Mouse (Mus musculus) ES-E14 (cell line): Measurements from ENCODE around the gene Sertad3.

Experiments
- CHD2 ChIP-seq: IDR thresholded peaks from 2 replicates; pipeline ENCODE4 v1.6.1; 2014; ENCODE audit warnings: mild to moderate bottlenecking, low read depth, low read length, inconsistent platforms
- ZNF384 ChIP-seq: IDR thresholded peaks from 2 replicates; pipeline ENCODE4 v1.6.1; 2012; ENCODE audit warnings: low read depth, low read length, inconsistent platforms

DNA sequence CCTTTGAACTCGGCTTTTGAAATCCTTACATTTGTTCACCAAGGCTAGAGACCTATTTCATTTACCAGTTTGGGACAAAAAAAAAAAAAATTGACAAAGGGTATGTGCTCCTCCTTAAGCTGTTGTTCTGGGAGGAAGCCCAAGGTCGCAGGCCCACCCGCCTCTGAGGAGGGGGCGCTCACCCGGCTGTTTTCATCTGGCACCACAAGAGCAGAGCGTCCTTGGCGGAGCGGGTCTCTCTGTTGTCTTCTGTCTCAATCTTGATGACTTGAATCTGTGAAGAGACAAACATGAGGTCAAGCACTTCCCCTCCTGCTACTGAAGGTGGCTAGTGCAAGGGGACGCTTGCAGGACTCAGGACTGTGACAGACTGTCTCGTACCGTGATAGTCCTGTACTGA is 45.6 kb upstream of the Sertad3 start:
- no peak for TF ChIP-seq CHD2
- no peak for TF ChIP-seq ZNF384
